Mouse (Mus musculus) midbrain, postnatal 0 days (tissue): Measurements from ENCODE around the gene Olfr312. TPM values are rescaled to one million over a fixed set of nuclear protein-coding genes. Genes with fewer than 3 reads are reported as not detected.
A peak's percentile ranks its signal among the peaks of the same experiment; 100 is the strongest.
"Not testable (repeated sequence)": the region's sequence is repeated elsewhere in the genome, so short reads cannot be mapped to it uniquely, and the experiment has no call there.

ENCODE experiments used
- ATAC-seq: fragments of 200-750 bp; cut with Nextera tagmentation; 2 replicates; pipeline ENCODE4 v1.8.0; 2017; ENCODE audit warnings: moderate number of reproducible peaks, mild to moderate bottlenecking, moderate TSS enrichment, moderate library complexity; ENCODE audit not compliant: low FRiP score
- DNase-seq: peaks from one replicate; pipeline ENCODE4 v3.0.0-alpha.2; 2015; ENCODE audit warnings: low spot score
- H3K27ac ChIP-seq: fragments of 300-500 bp; sonication (generic); 2 replicates; pipeline ENCODE4 v1.5.1; 2014; ENCODE audit warnings: low read depth, mild to moderate bottlenecking, low read length, mixed read lengths
- H3K27me3 ChIP-seq: fragments of 300-500 bp; sonication (generic); 2 replicates; pipeline ENCODE4 v1.6.1; 2014; ENCODE audit warnings: low read length, control low read depth, mixed read lengths; ENCODE audit not compliant: insufficient read depth
- H3K36me3 ChIP-seq: fragments of 300-500 bp; sonication (generic); 2 replicates; pipeline ENCODE4 v1.6.1; 2014; ENCODE audit warnings: low read length, control low read depth, mixed read lengths; ENCODE audit not compliant: insufficient read depth
- H3K4me1 ChIP-seq: fragments of 300-500 bp; sonication (generic); 2 replicates; pipeline ENCODE4 v1.6.1; 2014; ENCODE audit warnings: mild to moderate bottlenecking, control low read depth, antibody characterized with exemption, low read length, mixed read lengths; ENCODE audit not compliant: insufficient read depth
- H3K4me2 ChIP-seq: fragments of 300-500 bp; sonication (generic); 2 replicates; pipeline ENCODE4 v1.6.1; 2014; ENCODE audit warnings: low read depth, mild to moderate bottlenecking, low read length, mixed read lengths; ENCODE audit not compliant: poor library complexity, severe bottlenecking
- H3K4me3 ChIP-seq: fragments of 300-500 bp; sonication (generic); 2 replicates; pipeline ENCODE4 v1.5.1; 2014; ENCODE audit warnings: low read depth, mild to moderate bottlenecking, low read length, moderate library complexity
- H3K9ac ChIP-seq: fragments of 300-500 bp; sonication (generic); replicated peaks from 2 replicates; pipeline ENCODE4 v1.6.1; 2014; ENCODE audit warnings: mild to moderate bottlenecking, low read length, moderate library complexity, mixed read lengths; ENCODE audit not compliant: poor library complexity, severe bottlenecking
- H3K9me3 ChIP-seq: fragments of 300-500 bp; sonication (generic); 2 replicates; pipeline ENCODE4 v1.6.1; 2016; ENCODE audit warnings: low read length, control low read depth
- CTCF ChIP-seq: IDR thresholded peaks from 2 replicates; pipeline ENCODE4 v1.5.1; 2016; ENCODE audit warnings: antibody characterized with exemption, mild to moderate bottlenecking
- WGBS: fragments of 180-500 bp; shearing (Covaris S2); extraction: QIAGEN DNeasy Blood & Tissue Kit; methylation state at CpG from one replicate; pipeline ENCODE4 v1.1.7; 2014; 5-methylcytosine and 5-hydroxymethylcytosine counted together
- polyA plus RNA-seq: library from polyadenylated mRNA; unstranded; fragments of >200 nt; fragmentation: Nextera tagmentation; extraction: Ambion mirVana; gene quantifications from 2 replicates; pipeline ENCODE4 v1.2.1, GENCODE M21; 2015
- total RNA-seq: library from RNA; depleted of rRNA; stranded (reverse); fragments of >200 nt; gene quantifications from 2 replicates; pipeline ENCODE4 v1.2.3, GENCODE M21; 2014; rRNA removed

The Olfr312 gene
- not detected in 2 replicates for total RNA-seq
- polyA plus RNA-seq, result not detected in 2 replicates

- H3K4me1 ChIP-seq, H3K4me3 ChIP-seq, DNase-seq, H3K9me3 ChIP-seq, H3K27ac ChIP-seq, H3K9ac ChIP-seq, ATAC-seq, H3K4me2 ChIP-seq, H3K36me3 ChIP-seq, H3K27me3 ChIP-seq: not testable (repeated sequence)
Observed at GRCm38 (mm10) chr11:58828937-58829336, at the start of gene Olfr312. Olfr312 (plus strand) TSS chr11:58829237.

DNA sequence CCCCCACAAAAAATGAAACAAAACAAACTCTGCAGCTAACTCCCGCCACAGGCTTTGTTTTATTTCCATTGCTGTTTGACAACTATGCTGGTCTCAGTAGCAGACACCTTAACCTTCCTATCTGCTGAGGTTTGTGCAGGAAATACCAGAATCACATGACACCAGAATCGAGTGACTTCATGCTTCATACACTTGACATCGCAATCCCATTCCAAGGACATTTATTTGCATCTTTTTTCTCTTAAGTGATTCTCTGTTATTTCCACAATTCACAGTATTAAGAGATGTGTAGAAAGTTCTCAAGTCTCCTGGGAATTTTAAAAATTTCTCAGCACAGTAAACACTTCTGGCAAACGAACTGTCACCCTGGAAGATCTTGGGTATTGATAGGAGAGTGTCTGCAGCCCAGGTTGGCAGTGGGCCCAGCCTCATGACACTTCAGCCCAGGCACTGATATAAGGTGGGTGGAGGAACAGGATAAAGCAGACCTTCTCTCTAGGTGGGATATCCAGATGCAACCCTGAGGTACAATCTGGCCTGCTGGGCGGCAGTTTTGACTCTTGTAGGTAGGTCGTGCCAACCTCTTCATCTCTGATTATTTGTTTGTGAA lies 46.5 kb upstream of the Olfr312 start, which contains the start of gene Olfr314:
Gene Olfr314 (plus strand): TSS at position 473 of the 610 bp plus-strand sequence.
- Histone ChIP-seq H3K9me3 (no peaks in the 10 kb centered on the region), H3K27me3 (no peaks in the 10 kb centered on the region), H3K4me1 (no peaks in the 10 kb centered on the region), H3K27ac (no peak within 1 kb of the TSS), H3K36me3 (no peaks in the 10 kb centered on the region), H3K9ac (no peak within 1 kb of the TSS), H3K4me2 (no peak within 1 kb of the TSS), H3K4me3 (no peak within 1 kb of the TSS)
- 84% methylated on average over 6 of the region's 6 CpGs for WGBS
- no peak for TF ChIP-seq CTCF
- DNase-seq (no peak), ATAC-seq (no peak)

DNA sequence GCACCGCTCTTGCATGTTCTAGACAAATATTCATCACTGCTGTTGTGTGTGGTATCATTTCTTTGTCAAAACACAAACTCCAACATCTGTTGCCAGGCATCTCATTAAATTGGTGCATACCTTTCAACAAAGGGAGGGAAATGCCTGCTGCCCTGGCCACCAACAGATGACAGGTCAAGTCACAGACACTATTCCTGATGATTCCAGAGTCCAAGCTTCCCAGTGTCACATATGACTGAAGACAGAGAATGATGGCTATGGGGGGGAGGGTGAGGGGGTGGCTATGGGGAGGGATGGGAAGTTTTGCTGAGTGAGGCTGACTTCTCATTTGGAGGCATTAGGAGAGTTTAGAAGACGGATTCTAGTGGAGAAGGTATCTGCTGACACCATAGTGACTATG lies 44.9 kb upstream of the Olfr312 start:
- no peak for DNase-seq
- WGBS, result 82% methylated on average over 2 of the region's 2 CpGs
- ATAC-seq, result no peak
- Histone ChIP-seq H3K9ac (no peak overlapping the region), H3K9me3 (no peaks in the 10 kb centered on the region), H3K27me3 (no peaks in the 10 kb centered on the region), H3K4me3 (no peak overlapping the region), H3K4me1 (no peaks in the 10 kb centered on the region), H3K36me3 (no peaks in the 10 kb centered on the region), H3K4me2 (no peak overlapping the region), H3K27ac (no peak overlapping the region)
- no peak for TF ChIP-seq CTCF

- Histone ChIP-seq H3K4me1 (no peaks in the 10 kb centered on the region), H3K4me2 (no peak overlapping the region), H3K9me3 (no peaks in the 10 kb centered on the region), H3K36me3 (no peaks in the 10 kb centered on the region), H3K4me3 (no peak overlapping the region), H3K9ac (no peak overlapping the region), H3K27me3 (no peaks in the 10 kb centered on the region), H3K27ac (no peak overlapping the region)
- no peak for TF ChIP-seq CTCF
- no peak for ATAC-seq
- 88% methylated on average over 10 of the region's 10 CpGs for WGBS
- no peak for DNase-seq
Observed at GRCm38 (mm10) chr11:58787651-58788050, 41.4 kb upstream of the Olfr312 start.

DNA sequence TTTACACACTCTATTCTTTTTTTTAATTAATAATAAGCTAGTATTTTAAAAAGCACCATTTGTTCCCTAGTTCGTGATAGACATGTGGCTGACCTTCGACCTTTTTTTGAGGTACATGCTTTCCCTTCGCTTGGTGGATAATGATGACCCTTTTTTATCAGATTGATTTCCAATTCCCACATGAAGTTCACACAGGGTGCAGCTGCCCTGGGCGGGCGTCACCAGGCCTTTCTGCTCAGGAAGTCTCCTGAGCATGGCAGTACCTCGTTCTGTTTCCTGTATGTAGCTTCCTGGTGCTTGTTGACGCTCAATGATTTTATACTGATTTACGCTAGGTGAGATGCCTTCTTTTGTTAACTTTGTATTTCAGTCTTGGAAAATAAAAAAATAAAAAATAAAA lies 40.7 kb upstream of the Olfr312 start:
- no peaks in the 10 kb centered on the region for H3K4me1 ChIP-seq
- H3K36me3 ChIP-seq, result no peaks in the 10 kb centered on the region
- no peak overlapping the region for H3K27ac ChIP-seq
- no peaks in the 10 kb centered on the region for H3K27me3 ChIP-seq
- no peaks in the 10 kb centered on the region for H3K9me3 ChIP-seq
- H3K4me2 ChIP-seq, result no peak overlapping the region
- DNase-seq (no peak), ATAC-seq (no peak)
- H3K4me3 ChIP-seq, result no peak overlapping the region
- no peak overlapping the region for H3K9ac ChIP-seq
- 88% methylated on average over 8 of the region's 8 CpGs for WGBS
- TF ChIP-seq CTCF, result no peak

- Histone ChIP-seq H3K27ac (no peak overlapping the region), H3K9me3 (no peaks in the 10 kb centered on the region), H3K4me3 (no peak overlapping the region), H3K4me1 (no peaks in the 10 kb centered on the region), H3K36me3 (no peaks in the 10 kb centered on the region), H3K27me3 (no peaks in the 10 kb centered on the region), H3K9ac (no peak overlapping the region), H3K4me2 (0 out of 2 replicates have a peak overlapping the region, but pooled peaks have one; percentile 6)
- no peak for TF ChIP-seq CTCF
- DNase-seq (peak; percentile 31), ATAC-seq (no peak)
- 15% methylated on average over 3 of the region's 3 CpGs for WGBS
Observed at GRCm38 (mm10) chr11:58789532-58789931, 39.5 kb upstream of the Olfr312 start.
